Mouse (Mus musculus) adrenal gland, postnatal 4 days (tissue): ENCODE measurements around the gene Vmn2r30. TPM values are rescaled to one million over a fixed set of nuclear protein-coding genes. Genes with fewer than 3 reads are reported as not detected.
"Not testable (repeated sequence)": the region's sequence is repeated elsewhere in the genome, so short reads cannot be mapped to it uniquely, and the experiment has no call there.

Experiments
- DNase-seq, 2 experiments: peaks; one replicate each; pipeline ENCODE4 v3.0.0; 2021 to 2022; ENCODE audit warnings: low spot score in 2 of 2, mixed read lengths in 2 of 2
- long read RNA-seq, 2 experiments: library from polyadenylated mRNA; stranded (forward); transcript quantifications; one replicate each; pipeline ENCODE4 v2.0.0; 2021
- microRNA-seq: library from miRNA; unstranded; fragments of <30 nt; microRNA quantifications from one replicate; pipeline ENCODE4 v1.2.0, GENCODE M21; 2021
- total RNA-seq, 2 experiments: library from RNA; stranded (reverse); gene quantifications; 2 replicates each; pipeline ENCODE4 v1.2.3; 2021

The Vmn2r30 gene
- under 1 TPM; 0.54 to 0.64 TPM for total RNA-seq
- long read RNA-seq, experiment 1 = 0 reads
- long read RNA-seq, experiment 2 = 0 reads

DNA sequence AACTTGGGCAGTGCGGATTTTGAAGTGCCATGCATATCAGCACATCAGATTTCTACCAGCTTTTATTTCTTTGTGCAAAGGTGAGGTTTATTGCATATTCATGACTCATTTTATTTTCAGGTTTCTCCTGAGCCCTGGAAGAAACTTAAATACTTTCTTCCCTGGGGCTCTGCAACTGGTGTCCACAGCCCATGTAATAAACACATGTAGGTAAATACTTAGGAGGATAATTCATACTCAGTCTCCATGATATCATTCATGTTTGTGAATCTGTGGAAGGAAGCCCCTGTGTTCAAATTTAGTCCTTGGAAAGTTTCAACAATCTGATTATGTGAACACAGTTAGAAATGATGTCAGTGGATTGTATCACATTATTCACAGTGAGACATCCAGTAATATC, at the start of gene Vmn2r30:
Gene Vmn2r30, minus strand, starts transcription at position 101 of the 400 bp plus-strand sequence.
- not testable (repeated sequence) for DNase-seq

DNA sequence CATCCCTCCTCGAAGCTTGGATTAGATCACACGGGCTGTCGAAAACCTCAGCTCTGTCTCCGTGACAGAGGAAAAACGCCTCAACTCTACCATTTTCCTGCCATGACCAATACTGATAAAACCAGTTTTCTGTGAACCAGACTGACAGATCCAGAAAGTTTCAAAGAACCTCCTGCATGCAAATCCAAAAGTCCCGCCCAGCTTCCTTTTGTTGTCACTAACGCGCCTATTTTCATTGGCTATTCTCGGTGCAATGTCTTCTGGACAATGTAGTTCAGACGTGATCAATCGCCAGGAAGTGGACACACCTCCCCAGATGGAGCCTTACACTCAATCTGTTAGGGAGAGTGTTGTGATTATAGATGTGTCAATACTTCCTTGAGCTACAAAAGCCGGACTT, 37.0 kb upstream of the Vmn2r30 start, which contains the start of gene Gm45783:
Gene Gm45783, minus strand, starts transcription at position 143 of the 400 bp plus-strand sequence.
- DNase-seq = not testable (repeated sequence)

DNA sequence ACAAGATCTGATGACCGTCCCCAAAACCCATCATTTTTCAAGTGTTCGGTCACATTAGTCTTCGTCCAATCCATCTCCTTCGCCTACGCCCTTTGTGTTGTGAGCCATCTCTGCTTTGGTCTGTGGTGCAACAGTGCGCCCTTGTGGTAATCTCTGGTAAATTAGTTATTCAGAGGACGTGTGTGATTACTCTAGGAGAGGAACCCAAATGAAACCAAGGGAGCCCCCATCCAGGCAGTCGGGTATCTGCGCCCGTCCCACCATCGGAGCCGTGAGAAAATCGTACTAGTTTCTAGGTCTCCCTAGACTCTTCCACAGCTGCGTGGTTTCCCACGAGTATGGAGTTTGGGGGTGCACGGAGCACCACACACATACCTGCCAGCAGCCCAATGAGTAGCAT, 41.8 kb downstream of the Vmn2r30 start:
- no peak for DNase-seq

DNA sequence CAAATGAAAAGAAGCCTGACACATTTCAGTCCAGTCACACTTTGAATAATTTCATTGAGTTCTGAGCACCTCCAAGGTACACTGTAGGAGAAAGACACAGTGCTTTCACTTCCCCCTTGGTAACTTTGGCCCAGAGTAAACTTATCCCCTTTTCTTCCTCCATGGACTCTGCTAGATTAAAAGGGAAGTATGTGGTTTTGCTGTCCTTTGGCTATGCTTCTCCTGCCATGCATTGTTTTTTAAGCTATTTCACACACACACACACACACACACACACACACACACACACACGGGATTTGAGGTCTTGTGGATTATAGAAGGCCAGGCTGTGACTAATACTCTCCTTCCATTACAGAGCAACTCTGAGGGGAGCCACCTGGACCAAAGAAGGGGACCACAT, 56.0 kb downstream of the Vmn2r30 start:
- no peak for DNase-seq

DNA sequence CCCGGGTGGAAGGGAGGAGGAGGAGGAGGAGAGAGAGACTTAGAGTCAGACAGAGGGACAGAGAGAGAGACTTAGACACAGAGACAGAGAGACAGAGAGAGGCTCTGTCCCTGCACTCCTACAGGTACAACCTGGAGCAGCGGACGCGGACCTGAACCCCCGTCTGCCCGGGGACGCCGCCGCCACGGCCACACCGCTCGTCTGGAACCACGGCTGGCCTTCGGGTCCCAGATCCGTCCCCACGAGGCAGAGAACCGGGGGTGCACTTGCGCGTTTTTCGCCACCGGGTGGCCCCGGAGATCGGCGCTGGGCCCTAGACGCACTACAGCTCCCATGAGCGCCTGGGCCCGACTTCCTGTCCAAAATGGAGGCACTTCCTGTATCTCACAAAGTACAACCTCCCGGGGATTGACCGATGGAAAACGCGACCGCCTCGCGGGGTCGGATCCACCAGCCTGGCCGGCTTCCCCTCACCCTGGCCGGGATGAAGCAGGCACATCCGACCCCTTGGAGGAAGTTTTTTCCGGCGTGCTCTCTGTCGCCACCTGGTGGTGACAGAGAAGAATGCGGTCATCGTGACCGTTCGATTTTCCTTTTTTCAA, 59.3 kb downstream of the Vmn2r30 start, which contains the start of gene Gm45844:
Gene Gm45844, minus strand, starts transcription at position 324 of the 602 bp plus-strand sequence.
- DNase-seq = peak; percentile 74 to 81

DNA sequence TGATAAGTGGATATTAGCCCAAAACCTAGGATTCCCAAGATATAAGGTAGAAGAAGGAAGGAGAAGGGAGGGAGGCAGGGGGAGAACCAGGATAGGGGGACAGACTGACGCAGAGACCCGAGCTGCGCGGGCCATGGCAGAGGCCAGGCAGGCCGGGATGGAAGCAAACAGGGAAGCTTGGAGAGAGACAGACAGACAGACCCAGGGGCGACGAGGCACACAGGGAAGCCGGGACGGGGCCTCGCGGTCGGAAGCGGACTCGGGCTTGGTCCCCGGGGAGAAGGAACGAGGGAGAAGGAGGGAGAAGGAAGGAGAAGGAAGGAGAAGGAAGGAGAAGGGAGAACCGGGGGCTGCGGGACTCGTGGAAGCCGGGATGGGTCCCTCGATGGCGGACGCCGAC, 59.9 kb downstream of the Vmn2r30 start:
- DNase-seq = not testable (repeated sequence)

Small RNA genes within 50 kb of the gene (microRNA-seq; reads per million reads assigned to microRNA genes)
- 1.1 reads per million for gene Mir5620

Other genes with a start within 250 kb of the Vmn2r30 start
- gene Zfp954, start 216.1 kb downstream of the Vmn2r30 start, total RNA-seq = 10 to 100 TPM; 10.6 to 10.8 TPM
- under 1 TPM; 0.87 to 0.93 TPM for gene Zfp773, start 200.9 kb downstream of the Vmn2r30 start, total RNA-seq
- 1 to 10 TPM; 2.4 to 3.0 TPM for gene Zfp418, start 166.3 kb downstream of the Vmn2r30 start, total RNA-seq
- 1 to 10 TPM; 6.0 to 6.4 TPM for gene Zfp772, start 127.6 kb downstream of the Vmn2r30 start, total RNA-seq
- gene Vmn2r29, start 90.3 kb downstream of the Vmn2r30 start, total RNA-seq = under 1 TPM; 0.70 to 0.90 TPM
- gene Gm45844, start 59.3 kb downstream of the Vmn2r30 start, total RNA-seq = 1 to 10 TPM; 2.8 to 3.0 TPM
- gene Clcn4, start 36.8 kb downstream of the Vmn2r30 start, total RNA-seq = 10 to 100 TPM; 55.6 to 60.7 TPM
- gene Gm45783, start 37.0 kb upstream of the Vmn2r30 start, total RNA-seq = 1 to 10 TPM; 2.2 to 3.1 TPM
- not detected for gene Vmn2r31, start 62.1 kb upstream of the Vmn2r30 start, total RNA-seq
- gene Vmn2r32, start 142.4 kb upstream of the Vmn2r30 start, total RNA-seq = not detected
- not detected for gene Vmn2r33, start 229.2 kb upstream of the Vmn2r30 start, total RNA-seq